Mouse (Mus musculus) testis, adult 2 months (tissue): ENCODE measurements around the gene Thrb.

ENCODE experiments used
- CTCF ChIP-seq: fragments of 200-500 bp; IDR thresholded peaks from 2 replicates; pipeline ENCODE4 v1.5.1; 2012; ENCODE audit warnings: low read depth, mild to moderate bottlenecking, inconsistent platforms, low read length, moderate library complexity; ENCODE audit not compliant: control insufficient read depth, insufficient read depth, insufficient replicate concordance
- POLR2A ChIP-seq: fragments of 200-500 bp; IDR thresholded peaks from 2 replicates; pipeline ENCODE4 v1.6.1; 2012; ENCODE audit warnings: low read depth, mild to moderate bottlenecking, inconsistent platforms, low read length, moderate library complexity; ENCODE audit not compliant: control insufficient read depth

GRCm38 (mm10) chr14:17845871-17846270 lies 185.8 kb downstream of the Thrb start:
- TF ChIP-seq CTCF (no peak), POLR2A (no peak)
